Mouse (Mus musculus): ENCODE measurements around the gene Galnt2.

Galnt2 gene

DNA sequence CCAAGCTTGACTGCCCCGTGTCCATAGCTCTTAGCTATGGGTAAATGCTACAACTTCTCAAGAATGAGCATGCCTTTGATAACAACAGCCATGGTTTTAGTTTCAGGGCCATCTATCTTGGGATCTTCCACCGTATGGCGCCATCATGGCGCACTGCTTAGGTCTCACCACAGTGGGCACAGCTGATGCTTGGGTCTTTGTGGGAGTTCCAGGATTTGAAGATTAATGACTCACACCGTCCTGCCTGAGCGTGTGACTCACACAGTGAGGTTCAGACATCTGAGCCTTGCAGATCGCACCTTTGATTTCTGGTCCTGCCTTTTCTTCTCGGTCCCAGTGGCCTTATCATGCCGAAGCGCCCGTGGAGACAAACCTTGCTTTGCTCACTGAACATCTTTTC lies 39.7 kb downstream of the Galnt2 start:
- no peak for DNase-seq (ENCODE audit: low read depth, low spot score)

DNA sequence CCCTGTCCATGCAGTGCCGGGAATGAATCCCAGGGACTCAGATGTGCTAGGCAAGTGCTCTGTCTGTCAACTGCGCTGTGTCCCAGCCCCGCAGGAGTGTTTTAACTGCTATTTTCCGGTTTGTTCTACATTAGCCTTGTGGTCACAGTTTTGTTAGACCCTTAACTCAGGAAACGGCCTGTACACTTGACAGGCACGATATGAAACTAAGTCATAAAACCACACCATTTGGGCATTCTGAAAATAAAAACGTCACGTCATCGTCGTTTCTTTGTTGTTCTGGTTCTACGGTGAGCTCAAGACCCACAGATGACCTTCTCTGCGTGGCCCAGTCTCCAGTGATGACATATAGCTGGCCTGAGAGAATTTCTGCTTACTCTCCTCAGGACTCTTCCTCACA lies 40.3 kb downstream of the Galnt2 start:
- DNase-seq (ENCODE audit: low read depth, low spot score), result no peak

DNA sequence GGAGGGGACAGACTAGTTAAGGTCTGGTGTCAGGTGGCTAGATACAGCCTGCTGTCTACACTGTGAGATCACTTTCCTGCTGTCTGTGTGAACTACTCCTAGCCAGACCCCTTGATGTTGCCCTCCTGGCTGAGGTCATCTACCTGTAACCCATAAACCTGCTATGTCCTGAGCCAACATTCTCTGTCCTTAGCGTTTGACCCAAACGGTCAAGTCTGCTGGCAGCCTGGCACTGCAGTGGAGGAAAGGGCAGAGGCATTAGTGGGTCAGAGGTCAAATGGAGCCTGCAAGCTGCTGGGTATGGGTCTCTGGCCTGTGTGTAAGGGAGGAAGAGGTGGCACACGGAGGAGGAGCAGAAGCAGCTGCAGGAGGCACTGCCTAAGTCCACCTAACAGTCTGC lies 41.6 kb downstream of the Galnt2 start:
- no peak for DNase-seq (ENCODE audit: low read depth, low spot score)

DNA sequence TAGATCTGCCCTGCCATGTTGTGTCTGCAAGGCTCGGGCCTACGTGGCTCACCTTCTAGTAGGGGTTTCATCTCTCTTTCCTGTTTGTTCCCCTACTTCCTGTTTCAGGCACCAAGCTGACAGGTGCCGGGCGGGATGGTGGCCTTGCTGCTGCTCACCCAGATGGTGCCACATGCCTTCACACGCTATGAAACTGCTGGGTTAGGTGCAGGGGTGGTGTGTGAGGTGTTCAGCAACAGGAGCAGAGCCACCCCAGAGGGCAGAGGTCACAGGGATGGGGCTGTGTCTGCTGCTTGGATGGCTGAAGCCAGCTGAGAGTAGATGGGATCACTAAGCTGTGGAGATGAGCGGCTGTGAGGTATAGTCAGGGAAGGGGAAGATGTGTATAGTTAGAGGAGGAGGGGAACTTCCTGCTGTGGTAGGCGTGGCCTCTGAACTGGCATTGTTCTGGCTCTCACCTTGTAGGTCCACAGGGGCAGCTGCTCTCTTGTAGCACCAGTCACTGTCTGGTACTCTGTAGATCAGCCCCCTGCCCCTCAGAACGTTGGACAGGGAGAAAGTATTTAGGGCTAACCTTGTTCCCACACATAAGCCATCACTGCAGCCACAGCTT lies 42.5 kb downstream of the Galnt2 start:
- DNase-seq (ENCODE audit: low read depth, low spot score), result no peak

DNA sequence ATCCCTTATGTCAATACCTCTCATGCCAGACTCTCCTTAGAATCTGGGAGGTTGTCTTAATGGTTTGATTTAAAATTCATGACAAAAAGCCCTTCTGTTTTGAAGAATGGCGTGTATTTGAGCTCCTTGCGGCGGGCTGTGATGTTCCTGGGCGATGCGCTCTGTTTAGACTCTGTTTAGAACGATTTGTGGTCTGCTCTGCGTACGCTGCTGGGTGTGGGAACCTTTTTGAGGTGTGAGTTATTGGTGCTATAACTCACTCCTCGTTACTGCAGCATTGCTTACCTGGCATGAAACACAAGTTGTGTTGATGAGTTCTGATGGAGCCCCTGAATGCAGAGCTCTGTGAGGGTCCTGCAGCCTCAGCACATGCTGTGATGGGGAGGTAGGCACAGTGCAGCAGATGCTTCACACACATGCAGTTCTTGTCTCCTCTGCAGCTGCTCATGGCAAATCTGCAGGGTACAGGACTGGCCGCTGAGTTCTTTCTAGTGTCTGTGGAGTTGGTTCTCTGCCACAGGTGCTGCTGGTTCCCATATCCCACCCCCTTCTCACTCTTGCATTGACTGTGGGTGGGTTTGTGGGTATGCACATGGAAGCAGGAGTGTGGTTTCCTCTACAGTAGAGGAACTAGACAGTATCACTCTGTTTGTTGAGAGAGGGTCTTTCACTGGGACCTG lies 43.4 kb downstream of the Galnt2 start:
- DNase-seq (ENCODE audit: low read depth, low spot score), result no peak

DNA sequence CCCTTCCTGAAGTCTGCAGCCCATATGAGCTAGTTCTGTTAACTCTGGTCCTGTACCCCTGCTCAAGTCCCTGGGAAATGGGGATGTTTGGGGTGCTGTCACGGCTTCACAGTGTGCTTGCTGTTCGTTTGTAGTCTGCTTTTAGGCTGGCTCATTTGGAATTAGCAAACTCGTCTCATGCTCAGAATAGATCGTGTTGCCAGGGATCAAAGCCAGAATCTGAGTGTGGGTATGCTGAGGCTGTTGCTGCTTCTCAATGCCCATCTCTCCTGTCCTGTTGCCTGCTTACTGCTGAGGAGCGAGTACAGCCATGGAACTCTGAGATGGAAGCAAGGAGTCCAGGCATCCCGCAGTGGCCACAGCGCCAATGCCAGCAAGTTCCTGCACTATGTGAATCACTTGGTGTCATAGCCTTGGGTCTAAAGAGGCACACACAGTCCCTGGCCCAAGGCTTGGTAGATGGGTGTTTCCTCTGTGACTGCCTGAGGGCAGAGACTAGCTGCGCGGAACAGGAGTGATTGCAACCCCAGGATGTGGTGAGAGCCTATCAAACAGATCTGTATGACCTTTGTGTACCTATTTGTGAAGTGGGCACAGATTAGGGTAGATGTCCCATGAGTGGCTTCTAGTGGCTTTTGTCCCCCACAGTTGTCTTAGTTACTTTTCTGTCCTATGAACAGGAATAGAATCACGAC lies 44.3 kb downstream of the Galnt2 start:
- DNase-seq (ENCODE audit: low read depth, low spot score), result no peak

DNA sequence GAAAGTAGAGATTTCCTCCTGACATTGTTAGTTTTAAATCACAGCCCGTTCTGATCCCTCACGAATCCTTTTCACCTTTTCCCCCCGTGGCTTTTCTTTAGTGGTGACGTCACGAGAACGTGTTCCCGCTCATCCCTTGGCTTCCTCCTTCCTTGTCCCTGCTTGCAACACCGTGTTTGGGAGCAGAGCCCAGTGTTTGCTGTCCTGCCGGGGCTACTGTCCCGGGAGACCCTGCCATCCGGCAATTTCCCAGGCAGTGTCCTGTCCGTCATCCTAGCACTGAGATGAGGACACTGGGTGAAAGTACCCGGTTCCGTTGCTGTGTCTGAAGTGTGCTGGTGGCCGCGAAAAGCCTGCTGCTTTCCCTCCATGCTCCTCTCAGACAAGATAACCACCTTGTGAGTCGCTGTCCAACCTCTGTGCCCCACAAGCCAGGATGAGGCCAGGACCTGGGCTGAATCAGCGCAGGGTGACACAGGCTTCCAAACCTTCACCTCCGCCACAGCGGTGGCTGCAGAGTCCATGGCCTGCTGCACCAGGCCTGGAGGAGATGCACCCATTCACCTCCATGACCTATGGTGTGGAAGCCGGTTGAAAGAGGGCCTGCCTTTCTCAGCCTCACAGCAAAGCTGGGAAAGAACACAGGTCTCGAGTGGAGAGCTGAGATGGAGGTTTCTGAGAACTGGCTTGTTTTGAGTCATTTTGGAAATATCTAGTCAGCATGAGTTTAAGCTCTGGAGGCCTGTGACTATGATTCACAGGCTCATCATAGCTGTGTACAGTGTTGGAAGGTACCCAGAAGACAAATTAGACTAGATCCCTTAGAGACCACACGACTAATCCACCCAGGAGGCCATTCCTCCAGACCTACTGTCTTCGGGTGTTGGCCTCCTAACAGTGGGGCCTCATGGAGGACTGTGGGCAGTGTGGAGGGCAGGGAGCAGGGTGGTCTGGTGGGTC lies 47.0 kb downstream of the Galnt2 start:
- DNase-seq (ENCODE audit: low read depth, low spot score), result no peak

DNA sequence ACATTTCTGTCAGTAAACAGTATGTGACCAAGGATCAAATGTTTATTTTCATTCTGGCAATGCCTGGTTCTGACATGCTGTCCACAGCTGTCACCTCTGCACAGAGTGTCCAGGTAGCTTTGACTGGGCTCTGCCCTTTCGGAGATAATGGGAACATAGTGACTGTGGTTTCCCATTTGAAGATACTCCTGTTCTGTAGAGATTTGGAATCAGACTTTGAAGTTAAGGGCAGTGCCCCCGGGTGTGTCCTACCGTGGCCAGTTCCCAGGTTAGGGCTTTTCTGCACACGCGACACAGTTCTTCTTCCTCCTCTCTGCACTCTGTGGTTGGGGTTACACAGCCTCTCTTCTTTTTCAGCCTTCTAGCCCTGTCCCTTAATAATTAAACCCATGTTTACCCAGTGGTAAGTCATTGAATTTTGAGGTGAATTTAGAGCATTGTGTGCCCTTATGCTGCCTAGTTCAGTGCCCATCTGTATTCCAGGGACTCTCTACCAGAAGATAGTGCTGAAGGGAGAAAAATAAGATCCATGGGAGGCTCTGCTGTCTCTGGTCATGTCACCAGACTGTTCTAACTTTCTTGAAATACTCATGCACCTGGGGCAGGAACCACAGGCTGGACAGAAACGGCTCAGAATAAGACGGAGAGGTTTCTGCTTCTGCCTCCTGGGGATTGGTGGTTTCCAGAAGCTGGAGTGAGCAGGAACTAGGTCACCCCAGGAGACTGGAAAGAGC lies 47.9 kb downstream of the Galnt2 start:
- DNase-seq (ENCODE audit: low read depth, low spot score), result no peak

DNA sequence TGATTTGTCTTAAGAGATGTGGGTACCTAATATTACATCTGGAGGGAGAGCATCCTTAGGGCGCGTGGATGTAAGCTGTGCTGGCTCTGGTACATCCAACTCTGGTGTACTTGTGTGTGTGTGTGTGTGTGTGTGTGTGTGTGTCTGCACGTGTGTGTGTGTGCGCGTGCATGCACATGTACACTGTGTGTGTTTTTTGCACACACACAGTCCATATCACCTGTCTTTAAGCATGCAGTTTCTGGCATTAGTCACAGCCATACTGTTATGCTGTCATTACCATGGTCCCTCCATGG lies 48.4 kb downstream of the Galnt2 start:
- no peak for DNase-seq (ENCODE audit: low read depth, low spot score)

DNA sequence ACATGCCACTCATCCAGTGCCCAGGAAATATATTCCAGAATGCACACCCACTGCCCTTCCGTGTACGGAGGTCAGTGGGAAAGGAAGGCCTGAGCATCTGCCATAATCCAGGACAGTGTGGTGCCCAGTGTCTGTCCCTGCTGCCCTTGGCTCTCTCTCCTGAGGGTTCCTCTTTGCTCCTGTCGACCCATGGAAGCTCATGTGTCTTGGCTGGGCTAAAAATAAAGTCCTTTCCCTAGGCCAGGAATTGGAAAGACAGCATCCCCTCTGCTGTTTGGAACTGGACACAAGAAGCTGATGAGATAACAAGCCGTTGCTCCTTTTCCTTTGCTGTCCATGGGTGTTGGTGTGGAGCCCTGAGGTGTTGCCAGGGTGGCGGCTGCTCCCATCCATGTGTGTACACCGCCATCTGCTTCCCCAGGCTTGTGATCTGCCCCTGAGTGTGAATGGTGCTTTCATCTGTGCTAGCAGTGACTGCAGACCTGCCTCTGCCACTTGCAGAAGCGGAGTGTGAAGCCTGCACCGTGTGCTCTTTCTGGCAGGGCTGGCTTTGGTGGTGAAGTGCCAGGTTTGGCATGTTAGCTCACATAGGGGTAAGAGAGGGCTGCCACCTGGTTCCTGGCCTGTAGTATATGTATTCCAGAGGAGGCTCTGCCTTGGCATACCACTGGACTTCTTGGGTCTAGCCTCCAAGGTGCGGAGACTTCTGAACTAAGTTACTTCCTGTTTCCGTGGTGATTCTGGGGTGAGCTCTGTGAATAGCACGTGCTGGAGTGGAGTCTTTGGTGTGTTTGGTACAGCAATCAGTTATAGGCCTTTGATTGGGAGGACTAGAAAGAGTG lies 50.7 kb downstream of the Galnt2 start:
- DNase-seq (ENCODE audit: low read depth, low spot score), result no peak

DNA sequence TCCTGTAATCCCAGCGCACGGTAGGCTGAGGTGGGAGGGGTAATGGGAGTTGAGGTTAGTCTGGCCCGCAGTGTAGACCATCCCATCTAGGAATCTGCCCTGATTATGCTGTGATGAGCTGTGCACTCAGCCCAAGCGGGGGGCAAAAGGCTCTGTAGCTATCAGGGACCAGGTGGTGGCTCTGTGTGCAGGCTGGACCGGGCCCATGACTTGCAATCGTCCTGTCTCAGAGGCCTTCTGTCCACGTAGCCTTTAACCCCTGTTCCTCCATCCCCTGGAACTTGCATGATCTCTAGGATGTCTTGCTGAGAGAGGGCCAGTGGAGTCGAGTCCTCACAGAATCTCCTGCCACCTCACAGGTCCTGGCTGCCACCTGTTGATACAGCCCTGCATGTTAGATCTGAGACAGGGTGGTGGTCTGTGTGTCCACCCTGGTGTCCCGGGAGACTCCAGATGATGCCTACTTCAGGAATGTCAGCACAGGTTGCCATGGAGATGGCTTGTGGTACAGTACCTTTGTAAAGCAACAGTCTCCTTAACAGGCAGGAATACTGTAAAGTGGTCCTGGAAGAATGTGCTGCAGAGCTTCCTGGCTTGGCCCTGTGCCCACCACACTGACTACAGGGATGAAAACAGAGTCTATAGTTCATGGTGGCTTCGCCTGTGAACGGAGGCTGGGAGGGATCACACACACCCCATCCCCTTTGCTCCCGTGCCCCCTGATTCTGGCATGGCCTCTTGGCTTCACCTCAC lies 51.9 kb downstream of the Galnt2 start:
- DNase-seq (ENCODE audit: low read depth, low spot score), result no peak

DNA sequence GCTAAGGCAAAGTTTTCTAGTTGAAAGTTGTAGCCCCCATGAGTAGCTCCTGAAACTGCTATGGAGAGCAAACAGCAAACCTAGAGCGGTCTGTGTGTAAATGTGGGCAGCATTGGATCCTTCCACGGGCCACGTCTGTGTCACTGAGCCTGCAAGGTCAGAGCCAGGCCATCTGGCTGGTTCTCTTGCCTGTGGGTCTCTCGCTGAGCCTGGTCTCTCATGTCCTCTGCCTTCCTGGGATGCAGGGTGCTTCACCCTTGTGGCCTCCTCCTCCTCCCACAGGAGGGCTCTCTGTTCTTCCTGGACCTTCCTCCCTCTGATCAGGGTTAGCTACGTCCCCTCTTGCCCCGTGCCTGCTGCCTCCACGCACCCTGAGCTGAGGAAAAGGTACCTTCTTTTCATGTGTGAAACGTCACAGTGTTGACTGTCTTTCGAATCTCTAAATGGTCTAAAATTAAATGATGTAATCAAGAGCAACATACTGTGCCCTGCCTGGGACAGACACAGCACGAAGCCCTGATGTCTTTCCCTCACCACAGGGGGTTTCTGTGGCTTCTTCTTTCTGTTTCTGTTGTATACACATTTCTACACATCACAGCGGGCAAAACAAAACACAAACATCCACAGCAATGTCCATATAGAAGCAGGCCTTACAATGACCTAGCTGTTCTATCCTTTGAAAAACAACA lies 52.6 kb downstream of the Galnt2 start:
- no peak for DNase-seq (ENCODE audit: low read depth, low spot score)

DNA sequence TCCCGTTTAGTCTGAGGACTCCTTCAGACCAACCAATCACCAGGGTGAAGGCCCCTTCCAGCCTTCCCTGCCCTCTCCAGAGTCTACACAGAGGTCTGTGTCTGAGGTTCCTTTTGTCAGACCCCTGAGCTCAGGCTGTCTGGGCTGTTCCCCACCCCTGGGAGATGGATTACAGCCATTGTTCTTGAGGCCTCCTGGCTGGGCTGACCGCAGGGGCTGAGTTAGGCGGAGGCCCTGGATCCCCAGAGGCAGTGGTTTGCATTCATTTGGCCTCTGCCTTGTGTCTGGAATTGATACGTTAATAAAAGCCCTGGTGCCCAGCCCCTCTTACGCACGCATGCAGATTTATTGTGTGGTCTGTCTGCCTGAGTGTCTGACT lies 53.1 kb downstream of the Galnt2 start:
- DNase-seq (ENCODE audit: low read depth, low spot score), result no peak

DNA sequence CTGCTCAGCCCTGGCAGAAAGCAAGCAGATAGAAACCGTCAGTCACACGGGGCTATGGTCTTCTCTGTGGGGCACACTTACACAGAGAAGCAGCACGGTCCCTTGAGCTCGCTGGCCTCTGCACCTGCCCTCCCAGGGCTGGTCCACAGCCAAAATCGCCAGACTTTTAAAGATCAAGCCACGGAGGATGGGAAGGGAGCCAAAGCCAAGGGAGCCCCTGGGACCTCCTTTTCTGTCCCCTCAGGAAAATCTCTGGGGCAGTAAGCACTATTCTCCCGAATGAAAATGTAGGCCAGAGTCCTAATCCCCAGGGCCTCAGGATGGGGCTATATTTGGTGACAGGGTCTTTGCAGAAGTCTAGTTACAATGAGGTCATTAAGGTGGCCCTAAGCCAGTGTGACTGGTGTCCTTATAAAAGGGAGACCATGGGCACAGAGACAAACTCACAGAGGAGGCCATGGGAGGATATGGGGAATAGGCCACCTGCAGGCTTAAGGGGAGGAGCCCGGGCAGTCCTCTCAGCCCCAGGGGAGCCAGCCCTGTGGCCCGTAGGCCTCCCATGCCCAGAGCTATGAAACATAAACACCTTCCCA lies 53.9 kb downstream of the Galnt2 start:
- DNase-seq (ENCODE audit: low read depth, low spot score), result no peak

DNA sequence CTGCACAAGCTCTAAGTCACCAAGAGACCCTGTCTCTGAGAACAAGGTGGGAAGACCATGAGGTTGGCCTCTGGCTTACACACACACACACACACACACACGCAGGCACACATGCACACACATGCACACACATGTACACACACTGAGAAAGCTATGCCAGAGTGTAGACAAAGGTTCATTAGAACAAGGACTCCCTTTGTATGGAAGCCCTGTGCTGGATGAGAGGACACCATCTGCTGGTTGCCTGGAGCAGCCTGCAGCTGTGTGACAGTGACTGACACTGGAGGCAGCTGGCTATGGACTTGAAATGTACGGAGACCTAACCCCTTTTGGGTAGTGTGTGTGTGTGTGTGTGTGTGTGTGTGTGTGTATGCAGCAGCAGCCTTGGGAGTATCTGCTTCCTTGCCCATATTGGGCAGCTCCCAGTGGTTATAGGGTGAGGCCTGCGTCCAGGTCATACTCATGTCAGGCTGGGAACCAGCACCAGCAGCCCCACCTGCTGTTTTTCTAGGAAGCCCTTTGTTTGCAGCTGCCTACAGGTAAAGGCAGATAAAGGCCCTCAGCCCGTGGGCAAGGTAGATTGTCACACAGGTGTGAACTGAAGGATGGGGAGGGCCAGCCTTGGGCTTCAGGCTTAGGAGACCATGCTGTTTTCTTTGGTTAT lies 55.4 kb downstream of the Galnt2 start:
- no peak for DNase-seq (ENCODE audit: low read depth, low spot score)

DNA sequence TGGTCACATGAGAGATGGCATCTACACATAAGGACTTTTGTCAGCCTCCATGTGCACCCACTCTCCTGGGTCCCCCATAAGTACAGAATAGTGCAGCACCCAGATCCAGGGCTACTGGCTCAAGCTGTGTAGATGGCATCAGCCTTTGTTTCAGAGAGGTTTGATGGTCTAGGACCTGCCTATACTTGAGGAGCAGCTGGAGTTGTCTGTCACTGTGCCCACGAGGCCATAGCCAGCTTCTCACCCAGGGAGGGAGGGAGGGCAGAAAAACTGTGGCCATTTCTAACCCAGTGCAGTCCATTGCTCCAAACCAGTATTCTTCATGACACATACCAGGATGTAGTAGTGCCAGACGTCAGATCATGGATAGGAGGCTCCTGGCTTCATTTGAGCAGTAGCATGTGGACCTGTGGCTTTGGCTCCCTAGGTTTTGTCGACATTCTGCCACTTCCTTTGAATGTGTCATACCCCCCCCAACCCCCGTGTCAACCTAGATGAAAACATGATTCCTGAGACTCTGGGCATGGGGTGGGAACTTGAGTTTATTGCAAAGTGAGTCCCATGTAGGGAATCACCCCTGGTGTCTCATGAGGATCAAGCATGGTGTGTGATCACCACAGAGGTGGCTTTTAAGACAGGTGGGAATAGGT lies 57.1 kb downstream of the Galnt2 start:
- DNase-seq (ENCODE audit: low read depth, low spot score), result no peak

DNA sequence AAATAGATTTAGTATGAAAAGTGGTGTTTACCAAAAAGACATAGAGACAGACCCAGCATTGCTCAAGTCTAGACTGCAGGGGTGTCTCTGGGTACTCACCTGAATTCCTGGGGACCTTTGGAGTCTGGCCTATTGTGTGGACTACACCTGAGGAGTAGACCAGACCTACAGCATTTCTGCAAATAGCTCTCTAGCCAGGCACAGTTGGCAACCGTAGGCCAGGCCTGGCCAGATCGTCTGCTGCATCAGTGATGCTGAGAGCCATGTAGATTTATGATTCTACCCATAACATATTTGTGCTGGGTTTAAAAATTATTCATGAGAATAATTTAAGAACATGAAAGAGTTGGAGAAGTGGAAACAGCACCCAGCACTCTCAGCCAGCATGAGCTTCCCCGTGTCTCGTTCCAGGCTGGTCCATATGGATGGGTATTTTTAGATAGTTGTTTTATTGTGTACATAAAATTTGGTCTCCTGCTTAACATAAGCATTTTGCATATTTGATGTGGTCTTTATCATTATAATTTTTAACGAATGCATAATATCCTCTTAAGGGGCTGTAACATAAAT lies 58.4 kb downstream of the Galnt2 start:
- no peak for DNase-seq (ENCODE audit: low read depth, low spot score)

Measured in forelimb bud, embryonic 11.5 days (tissue).